Mouse (Mus musculus) gastrocnemius, postnatal 10 days (tissue): ENCODE data around the gene Med22. TPM values are rescaled to one million over a fixed set of nuclear protein-coding genes. Genes with fewer than 3 reads are reported as not detected.
"Not testable (repeated sequence)": the region's sequence is repeated elsewhere in the genome, so short reads cannot be mapped to it uniquely, and the experiment has no call there.

Experiments
- DNase-seq: peaks from one replicate; pipeline ENCODE4 v3.0.0; 2021; ENCODE audit warnings: mixed read lengths
- total RNA-seq, 2 experiments: library from RNA; stranded (reverse); gene quantifications; 2 replicates each; pipeline ENCODE4 v1.2.3; 2021

Med22 gene
- total RNA-seq, 2 experiments from 2014 or later, result 21.9 to 22.8 TPM

DNA sequence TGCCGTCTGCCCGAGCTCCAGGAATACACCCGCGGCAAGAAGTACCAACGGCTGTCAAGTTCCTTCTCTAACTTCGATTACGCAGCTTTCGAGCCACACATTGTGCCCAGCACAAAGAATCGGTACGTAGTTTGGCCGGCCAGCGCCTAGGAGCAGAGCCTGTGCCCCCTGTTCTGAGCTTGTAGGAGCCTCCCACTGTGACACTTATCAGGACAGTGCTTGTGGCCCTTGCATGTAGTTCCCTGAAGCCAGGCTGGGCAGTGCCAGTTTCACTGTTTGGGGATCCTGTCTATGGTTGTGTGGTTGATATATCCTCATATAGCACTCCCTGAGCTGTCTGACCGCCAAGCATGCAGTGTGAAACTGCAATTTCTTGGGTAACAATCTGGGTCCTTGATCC, 6.3 kb upstream of the Med22 start:
- no peak for DNase-seq

DNA sequence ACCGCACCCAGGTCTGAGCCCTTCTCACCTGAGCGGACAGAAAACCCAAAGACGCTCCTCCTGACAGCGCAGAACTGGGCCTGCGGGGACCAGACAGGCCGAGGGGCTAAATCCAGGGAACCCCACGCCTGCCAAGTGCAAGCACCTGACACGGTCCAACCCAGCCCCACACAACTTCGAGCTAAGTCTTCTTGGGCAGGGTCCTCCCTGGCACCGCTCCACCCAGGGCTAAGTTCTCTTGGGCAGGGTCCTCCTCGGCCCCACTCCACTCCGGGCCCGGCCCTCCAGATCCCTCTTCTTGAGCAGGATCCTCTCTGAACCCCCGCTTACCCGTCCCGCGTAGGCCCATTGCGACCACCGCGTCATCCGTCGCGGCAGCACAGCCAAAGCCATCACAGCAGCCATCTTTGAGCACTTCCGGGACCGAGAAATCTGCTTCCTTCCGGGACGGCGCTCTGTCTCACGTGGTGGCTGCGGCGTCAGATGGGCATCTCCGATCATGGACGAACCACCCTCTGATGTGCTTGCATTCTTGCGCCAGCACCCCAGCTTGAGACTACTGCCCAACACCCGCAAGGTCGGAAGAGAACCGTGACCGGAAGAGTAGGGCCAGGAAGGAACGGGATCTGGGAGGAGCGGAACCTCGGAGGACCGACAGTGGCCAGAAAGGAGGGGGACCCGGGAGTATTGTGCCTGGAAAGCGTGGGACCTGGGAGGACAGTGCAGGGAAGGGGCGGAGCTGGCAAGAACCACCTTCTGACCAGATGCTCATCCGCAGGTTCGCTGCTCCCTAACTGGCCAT, 5.7 kb upstream of the Med22 start, which contains the start of the genes Surf2 and Surf1:
TSS of gene Surf2 (plus strand) at position 441 of the 802 bp plus-strand sequence.
TSS of gene Surf1 (minus strand) at position 604 of the 802 bp plus-strand sequence.
- peak; percentile 71 for DNase-seq

DNA sequence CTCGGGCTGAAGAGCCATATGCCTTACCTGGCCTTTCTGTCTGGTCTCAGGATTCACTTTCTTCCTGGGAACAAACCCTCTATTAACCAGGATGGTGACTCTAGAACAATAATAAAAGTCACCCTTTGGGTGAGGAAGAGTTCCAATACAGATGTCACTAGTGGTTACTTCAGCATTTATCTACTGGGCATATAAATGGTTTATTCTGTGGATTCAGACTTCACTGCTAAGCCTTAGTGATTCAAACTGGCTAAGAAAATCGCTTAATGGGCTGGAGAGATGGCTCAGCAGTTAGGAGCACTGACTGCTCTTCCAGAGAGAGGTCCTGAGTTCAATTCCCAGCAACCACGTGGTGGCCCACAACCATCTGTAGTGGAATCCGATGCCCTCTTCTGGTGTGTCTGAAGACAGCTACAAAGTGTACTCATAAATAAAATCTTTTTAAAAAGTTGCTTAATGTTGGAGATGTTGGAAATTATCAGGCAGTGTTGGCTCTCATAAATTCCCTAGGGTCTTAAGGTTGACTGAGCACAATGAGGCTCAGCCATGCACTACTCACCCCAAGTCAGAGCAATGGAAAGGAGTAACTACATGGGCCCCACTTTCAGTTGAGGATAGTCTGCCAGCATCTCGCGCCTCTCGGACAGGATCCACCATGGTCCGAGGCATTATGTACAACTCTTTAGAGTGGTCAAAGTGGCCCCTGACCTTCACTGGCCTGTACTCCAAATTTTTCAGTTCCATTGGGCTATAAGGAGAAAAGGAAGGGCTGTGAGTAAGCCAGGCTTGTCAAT, 3.9 kb upstream of the Med22 start:
- DNase-seq, result no peak

DNA sequence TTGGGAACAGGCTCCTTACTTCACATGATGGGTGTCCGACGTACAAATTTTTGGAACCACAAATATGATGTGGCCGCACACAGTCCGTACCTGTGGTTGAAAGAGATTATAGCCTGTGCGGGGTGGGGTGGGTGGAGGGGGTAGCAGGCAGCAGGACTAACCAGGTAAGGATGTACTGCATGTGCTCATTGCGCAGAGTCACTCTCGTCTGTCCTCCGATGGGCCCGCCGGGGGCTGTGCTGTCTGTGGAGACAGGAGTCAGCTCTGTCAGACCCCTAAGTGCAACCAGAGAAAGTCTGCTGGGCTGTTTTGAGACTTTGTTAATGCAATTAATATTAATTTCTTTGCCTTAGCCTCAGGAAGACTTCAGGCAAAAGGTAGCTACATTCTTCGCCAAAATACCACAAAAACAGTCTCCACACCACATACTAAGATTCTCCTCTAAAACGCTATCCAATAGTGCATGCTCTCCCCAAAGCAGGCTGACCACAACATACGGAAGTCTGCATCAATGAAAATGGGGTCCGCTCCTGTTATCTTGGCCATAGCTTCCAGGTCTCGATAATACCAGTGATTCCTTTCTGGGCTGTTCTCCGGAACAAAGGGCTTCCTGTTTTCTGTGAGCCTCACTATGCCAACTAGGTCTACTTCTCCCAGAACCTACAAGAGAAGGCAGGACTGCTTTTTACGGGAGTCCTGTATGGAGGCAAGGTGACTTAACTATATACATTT, 3.1 kb upstream of the Med22 start:
- no peak for DNase-seq

DNA sequence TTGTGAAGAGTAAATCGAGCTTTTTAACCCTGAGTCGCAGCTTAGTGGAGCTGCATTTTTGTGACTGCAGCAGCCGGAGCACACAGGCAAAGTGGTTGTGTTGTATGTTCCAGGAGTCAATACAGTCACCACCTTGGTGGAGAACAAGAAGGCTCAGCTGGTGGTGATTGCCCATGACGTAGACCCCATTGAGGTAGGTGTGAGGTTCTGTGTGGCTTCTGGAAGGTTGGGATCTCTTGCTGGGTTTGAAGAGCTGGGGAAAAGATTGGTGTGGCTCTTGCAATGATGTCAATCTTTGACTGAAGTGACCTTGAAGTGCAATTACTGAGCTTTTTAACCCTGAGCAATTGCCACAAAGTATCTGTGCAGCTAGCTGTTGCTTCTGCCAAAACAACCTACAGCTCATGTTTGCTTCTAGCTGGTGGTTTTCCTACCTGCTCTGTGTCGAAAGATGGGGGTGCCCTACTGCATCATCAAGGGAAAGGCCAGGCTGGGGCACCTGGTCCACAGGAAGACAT, 1.8 kb upstream of the Med22 start:
- DNase-seq, result no peak

DNA sequence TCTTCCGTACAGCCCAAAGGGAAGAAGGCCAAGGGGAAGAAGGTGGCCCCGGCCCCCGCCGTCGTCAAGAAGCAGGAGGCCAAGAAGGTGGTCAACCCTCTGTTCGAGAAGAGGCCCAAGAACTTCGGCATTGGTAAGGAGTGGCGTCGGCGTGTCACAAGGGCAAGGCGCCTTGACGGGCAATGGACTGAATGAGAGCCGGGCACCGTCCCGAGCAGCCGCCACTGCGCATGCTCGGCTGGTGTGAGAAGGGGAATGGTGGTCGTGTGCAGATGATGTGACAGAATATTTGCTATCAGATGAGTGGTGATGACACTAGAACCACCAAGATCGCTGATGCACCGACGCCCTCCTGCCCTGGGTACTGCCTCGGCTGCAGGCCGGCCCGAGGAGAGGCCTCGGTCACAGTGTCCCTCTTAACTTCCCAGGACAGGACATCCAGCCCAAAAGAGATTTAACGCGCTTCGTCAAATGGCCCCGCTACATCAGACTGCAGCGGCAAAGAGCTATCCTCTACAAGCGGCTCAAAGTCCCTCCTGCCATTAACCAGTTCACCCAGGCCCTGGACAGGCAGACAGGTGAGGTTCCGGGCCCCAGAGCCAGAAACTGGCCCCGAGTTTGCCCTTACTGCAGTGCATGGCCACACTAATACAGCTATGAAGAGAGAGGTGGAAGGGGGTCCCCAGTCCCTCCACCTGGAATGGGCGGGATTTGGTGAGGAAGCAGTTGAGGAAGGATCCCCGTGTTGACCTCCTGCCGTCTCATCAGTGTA, 703 bp upstream of the Med22 start:
- peak; percentile 69 for DNase-seq

DNA sequence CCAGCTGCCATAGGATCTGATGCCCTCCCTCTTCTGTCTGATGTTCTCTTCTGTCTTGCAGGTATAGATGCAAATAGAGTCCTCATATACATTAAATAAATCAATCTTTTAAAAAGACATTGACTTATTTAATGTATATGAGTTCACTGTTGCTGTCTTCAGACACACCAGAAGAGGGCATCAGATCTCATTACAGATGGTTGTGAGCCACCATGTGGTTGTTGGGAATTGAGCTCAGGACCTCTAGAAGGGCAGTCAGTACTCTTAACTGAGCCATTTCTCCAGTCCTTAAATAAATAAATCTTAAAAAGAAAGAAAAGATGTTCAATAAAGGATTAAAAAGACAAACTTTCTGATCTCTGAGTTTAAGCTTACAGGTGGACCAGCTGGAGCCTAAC, 1.1 kb downstream of the Med22 start:
- no peak for DNase-seq

DNA sequence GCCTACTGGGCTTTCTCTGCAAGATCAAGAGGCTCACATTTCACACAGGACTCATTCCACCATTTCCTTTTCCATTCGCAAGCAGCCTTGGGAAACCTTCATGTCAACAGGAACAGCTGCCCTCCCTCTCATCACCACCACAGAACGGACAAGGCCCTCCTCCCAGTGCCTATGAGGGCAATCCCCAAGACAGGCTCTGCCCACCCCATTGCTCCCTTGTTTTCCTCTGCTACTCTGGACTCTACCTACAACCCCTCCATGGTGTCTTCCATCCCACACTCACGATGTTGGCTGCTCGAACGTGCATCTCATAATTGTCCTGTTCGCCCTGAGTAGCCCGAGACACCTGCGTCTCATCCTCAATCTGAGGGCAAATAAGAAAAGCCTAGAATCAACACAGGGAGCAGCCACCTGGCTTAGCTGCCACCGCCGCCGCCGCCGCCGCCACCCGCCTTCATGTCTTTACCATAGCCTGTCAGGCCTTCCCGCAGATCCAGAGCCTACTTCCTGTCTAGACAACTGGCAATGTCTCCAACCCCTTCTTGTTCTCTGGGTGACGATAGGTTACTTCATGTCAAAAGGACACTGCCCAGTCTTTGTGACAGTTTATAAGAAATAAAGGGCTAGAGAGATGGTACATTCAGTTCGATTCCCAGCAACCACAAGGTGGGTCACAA, 1.6 kb downstream of the Med22 start:
- no peak for DNase-seq

DNA sequence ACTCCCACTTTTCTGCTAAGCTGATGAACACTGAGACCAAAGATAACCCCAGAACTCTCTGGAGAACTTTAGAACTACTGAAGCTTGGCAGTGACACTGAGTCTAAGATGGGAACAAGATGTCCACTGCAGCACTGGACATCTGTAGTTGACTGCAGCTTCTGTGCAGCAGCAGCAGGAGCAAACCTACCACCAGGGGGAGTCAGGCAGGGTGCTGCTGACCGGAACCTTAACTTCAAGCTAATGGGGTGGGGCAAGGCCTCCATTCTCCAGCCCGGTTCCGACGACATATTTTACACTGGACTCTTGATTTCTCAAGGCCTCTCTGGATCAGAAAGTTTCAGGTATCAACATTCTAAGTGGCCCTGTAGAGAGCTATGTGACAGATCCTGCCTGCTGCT, 3.4 kb downstream of the Med22 start:
- peak; percentile 58 for DNase-seq

DNA sequence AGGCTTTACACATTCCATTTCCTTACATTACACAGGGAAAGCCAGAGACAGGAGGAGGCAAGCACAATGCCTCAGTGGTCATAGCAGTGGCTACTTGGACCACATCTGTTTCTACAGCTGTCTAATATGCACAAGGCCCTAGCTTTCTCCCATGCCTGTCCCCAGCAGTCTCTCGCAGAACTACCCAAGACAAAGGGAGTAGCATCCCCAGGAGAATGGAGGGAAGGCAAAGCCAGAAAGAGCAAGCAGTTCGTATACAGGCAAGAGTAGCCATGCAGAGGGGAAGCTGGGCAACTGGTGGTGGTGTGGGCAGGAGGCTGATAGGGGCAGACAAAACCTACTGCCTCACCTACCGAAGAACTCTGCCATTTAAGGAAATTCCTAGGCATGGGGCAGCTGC, 4.0 kb downstream of the Med22 start:
- no peak for DNase-seq

DNA sequence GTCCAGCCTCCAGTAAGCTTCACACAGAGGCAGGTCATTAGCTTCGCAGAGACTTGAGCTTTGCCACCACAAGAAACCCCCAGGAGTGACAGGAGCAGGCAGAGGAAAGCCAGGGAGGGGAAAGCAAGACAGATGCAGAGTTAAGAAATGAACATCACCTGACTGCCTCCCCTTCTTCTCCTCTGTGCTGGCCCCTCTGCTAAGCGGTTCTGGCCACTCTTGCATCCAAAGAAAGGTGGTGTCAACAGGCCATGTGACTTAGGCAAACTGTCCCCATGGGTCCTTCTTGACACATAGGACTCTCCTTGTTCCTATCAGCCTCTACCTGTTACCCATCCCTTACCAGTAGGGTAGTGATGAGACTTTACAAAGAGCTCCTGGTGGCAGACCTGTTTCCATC, 4.5 kb downstream of the Med22 start:
- DNase-seq, result no peak

DNA sequence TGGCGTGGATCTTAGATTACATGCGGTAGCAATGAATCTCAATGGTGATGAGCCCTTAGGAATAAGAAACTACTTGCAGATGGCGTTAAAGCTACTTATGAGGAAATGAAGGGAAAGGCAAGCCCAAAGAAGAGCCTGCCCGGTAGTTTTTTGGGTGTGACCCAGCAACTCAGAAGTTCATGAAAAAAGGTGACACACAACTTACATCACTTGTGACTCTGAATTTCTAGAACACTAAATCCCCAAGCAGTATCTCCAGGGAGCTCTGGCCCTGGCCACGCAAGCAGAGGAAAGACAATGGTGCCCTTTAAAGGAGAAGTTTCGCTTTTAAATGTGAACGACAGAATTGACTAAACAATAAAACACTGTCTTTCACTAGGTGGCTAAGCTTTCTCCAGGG, 7.2 kb downstream of the Med22 start:
- DNase-seq, result no peak

DNA sequence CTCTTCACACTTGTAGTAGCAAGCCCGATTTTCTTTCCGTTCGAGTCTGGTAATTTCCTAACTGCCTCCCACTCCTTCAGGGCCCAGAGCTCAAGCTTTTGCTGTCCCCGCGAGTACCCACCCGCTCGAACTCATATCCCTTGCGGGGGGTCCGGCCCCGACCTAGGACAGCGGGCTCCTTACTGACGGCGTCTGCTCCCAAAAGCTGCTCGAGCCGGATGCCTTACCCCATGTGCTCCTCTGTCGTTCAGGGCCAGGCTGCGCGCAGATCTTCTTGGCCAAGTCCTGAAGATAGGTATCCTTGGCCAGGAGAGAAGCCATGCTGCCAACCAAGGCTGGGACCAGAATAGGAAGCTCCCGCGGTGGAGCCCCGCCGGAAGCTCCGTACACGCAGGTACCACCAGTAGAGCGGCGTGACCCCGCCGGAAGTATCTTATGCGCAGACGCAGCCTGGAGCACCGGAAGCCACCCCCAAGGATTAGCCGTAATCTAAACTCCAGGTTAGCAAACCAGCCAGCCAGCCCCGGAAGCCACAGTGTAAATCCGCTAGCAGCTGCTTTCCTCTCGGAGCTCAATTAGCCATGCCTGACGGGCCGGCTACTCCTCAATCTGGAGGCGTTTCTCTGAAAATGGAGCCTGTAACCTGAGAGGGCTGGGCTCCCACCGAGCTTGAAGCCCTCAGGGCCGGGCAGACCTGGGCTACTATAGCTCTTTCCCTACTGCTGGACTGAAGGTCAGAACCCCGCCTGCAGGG, 7.8 kb downstream of the Med22 start, which contains the start of gene Surf6:
TSS of gene Surf6 (minus strand) at position 413 of the 754 bp plus-strand sequence.
- DNase-seq, result peak; percentile 86

DNA sequence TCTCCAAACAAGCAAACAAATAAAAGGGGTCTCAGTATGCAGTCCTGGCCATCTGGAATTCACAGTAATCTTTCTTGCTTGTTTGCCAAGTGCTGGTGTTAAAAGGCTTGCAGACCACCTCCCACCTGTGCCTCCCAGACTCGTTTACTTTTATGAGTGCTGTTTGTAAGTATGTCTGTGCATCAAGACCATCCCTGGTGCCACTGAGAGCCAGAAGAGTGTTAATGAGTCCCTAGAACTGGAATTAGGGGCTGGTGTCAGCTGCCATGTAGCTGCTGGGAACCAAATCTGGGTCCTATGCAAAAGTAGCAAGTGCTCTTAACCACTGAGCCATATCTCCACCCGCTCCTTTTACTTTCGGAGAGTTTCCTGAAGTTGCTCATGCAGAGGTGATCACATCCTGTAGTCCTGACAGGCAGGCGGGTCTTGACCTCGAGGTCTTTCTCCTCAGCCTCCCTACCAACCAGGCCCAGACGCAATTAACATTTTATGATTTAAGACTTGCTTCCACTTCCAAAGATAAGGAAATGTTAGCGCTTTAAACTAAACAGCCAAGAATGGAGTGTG, 8.6 kb downstream of the Med22 start:
- DNase-seq, result no peak

DNA sequence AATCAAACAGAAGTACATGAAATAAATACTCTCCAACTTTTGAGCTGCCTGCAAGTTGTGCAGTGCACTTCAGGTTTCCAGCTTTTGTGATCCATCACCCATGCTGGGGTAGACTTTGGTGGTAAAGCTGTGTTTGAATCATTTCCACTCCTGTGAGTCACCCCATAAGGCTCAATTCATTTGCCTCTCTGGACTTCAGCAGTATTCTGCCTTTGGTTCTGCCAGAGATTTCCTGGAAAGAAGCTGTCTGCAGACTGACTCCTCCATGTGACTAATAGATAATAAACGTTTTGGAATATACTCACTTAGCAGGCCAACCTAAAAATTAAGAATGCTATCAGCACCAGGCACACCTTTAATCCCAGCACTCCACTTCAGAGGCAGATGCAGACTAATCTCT, 9.7 kb downstream of the Med22 start:
- no peak for DNase-seq

DNA sequence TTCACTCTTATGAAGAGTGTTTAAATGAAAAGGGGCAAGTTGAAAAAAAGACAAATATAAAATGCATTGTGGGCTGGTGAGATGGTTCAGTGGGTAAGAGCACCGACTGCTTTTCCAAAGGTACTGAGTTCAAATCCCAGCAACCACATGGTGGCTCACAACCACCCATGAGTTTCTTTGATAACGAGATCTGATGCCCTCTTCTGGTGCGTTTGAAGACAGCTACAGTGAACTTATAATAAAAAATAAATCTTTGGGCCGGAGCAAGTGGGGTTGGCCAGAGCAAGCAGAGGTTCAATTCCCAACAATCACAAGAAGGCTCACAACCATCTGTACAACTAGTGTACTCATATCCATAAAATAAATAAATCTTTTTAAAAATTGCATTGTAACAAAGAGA, 14.6 kb downstream of the Med22 start:
- DNase-seq, result no peak

DNA sequence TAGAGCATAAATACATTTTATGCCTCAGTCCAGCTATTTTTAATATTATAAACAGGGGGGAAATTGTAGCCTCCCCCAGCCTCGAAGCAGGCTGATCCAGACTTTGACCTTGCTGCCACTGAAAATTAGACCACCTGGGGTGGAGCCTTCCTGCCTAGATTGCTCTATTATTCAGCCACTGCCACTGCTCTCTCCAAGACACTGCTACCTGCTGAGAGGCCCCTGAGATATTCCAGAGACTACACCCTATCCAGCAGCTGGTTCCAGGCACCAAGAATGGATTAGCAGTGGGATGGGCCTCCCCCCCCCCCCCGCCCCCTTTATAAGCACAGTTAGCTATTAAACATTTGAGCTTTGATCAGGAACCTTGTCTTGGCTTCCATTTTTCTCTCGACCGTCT, 24.3 kb downstream of the Med22 start:
- DNase-seq, result not testable (repeated sequence)

DNA sequence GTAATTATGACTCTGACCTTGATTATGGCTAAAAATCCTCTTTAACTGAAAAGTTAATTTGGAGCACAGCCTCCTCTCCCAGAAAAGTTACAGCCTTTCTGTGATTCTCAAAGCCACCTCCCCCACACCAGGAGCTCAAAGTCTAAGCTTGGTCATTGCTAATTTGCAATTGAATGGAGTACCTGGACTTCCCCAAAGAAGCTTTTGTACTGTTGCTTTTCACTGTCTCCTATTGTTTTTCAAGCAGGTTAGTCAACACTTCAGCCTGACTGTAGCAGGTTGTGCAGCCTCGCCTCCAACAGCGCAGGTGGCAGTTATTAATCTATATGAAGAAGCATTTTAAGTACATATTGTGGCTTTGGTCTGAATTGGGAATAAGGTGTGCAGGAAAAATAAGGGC, 24.9 kb downstream of the Med22 start:
- not testable (repeated sequence) for DNase-seq

DNA sequence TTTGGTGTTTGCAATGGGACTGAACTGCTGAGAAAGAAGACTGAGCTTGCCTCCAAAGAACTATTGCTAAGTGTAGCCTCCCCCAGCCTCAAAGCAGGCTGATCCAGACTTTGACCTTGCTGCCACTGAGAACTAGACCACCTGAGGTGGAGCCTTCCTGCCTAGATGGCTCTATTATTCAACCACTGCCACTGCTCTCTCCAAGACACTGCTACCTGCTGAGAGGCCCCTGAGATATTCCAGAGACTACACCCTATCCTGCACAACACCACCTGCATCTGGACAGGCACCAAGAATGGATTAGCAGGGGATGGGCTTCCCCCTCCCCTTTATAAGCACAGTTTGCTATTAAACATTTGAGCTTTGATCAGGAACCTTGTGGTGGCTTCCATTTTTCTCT, 31.9 kb downstream of the Med22 start:
- no peak for DNase-seq

DNA sequence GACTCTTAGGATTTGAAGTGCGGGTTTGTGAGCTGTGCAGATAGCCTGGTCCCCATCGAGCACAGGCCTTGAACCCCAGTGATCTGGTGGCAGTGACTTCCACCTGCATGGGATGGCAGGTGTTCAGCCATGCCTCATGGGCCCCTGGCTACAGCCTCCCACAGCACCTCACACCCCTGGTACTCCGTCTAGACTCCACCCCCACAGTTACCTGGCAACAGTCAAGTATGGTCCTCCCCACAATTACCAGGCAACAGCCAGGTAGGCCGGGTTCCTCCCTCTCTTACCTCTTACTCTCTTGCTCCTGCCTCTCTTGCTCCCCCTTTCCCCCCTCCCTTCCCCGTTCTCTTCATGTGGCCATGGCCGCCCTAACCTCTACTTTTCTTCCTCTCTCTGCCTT, 39.8 kb downstream of the Med22 start:
- no peak for DNase-seq
